Mouse (Mus musculus): ENCODE measurements around the gene Aqp1. TPM values are rescaled to one million over a fixed set of nuclear protein-coding genes. Genes with fewer than 3 reads are reported as not detected.

Gene Aqp1
- total and polyA plus RNA-seq, 3 experiments: 57.2 to 95.3 TPM; not detected in 1

GRCm38 (mm10) chr6:55331315-55331714 lies 4.9 kb upstream of the Aqp1 start:
- no peak for DNase-seq (ENCODE audit: low read depth, low spot score)

GRCm38 (mm10) chr6:55332100-55332772 lies 4.0 kb upstream of the Aqp1 start:
- no peak overlapping the region for H3K9ac ChIP-seq (ENCODE audit: control insufficient read depth, low read depth, low read length, poor library complexity, severe bottlenecking)
- TF ChIP-seq ZC3H11A (IDR thresholded peaks at IDR 0.05; ENCODE audit: low read depth, low read length) (no peak), NRF1 (IDR thresholded peaks at IDR 0.05; ENCODE audit: insufficient read depth, low read depth, low read length, poor library complexity, severe bottlenecking) (no peak), MEF2A (IDR thresholded peaks at IDR 0.05; ENCODE audit: extremely low read depth, insufficient replicate concordance, low read depth, low read length, poor library complexity, severe bottlenecking) (no peak), MAZ (IDR thresholded peaks at IDR 0.05; ENCODE audit: low read depth, low read length) (no peak), POLR2A (IDR thresholded peaks at IDR 0.05; ENCODE audit: control insufficient read depth in 1 of 2, insufficient read depth in 1 of 2, low read depth in 1 of 2, low read length in 2 of 2, poor library complexity in 1 of 2) (no peak), ZMIZ1 (IDR thresholded peaks at IDR 0.05; ENCODE audit: low read depth, low read length) (no peak), JUND (IDR thresholded peaks at IDR 0.05; ENCODE audit: low read depth, low read length) (no peak), SIN3A (IDR thresholded peaks at IDR 0.05; ENCODE audit: low read length) (no peak), SMC3 (IDR thresholded peaks at IDR 0.05; ENCODE audit: low read depth, low read length) (no peak), TAL1 (IDR thresholded peaks at IDR 0.05; ENCODE audit: low read length) (no peak), NELFE (IDR thresholded peaks at IDR 0.05; ENCODE audit: low read depth, low read length) (no peak), CHD2 (IDR thresholded peaks at IDR 0.05; ENCODE audit: low read length) (no peak), USF2 (IDR thresholded peaks at IDR 0.05; ENCODE audit: borderline replicate concordance in 1 of 2, insufficient read depth in 1 of 2, low read depth in 1 of 2, low read length in 2 of 2) (no peak), MAFK (IDR thresholded peaks at IDR 0.05; ENCODE audit: borderline replicate concordance, low read depth, low read length) (no peak), TBP (IDR thresholded peaks at IDR 0.05; ENCODE audit: low read depth, low read length) (no peak), TCF12 (IDR thresholded peaks at IDR 0.05; ENCODE audit: low read depth, low read length) (no peak), E2F4 (IDR thresholded peaks at IDR 0.05; ENCODE audit: borderline replicate concordance, low read depth, low read length) (no peak), ZKSCAN1 (IDR thresholded peaks at IDR 0.05; ENCODE audit: low read depth, low read length) (no peak), MYC (IDR thresholded peaks at IDR 0.05; ENCODE audit: low read depth, low read length) (no peak), RAD21 (IDR thresholded peaks at IDR 0.05; ENCODE audit: low read depth, low read length) (no peak)
- H3K36me3 ChIP-seq (ENCODE audit: control insufficient read depth in 1 of 2, insufficient read depth in 2 of 2, low read length in 2 of 2): no peaks in the 10 kb centered on the region
- H3K9me3 ChIP-seq (replicated peaks; ENCODE audit: insufficient read depth, low read length): no peaks in the 10 kb centered on the region
- no peak overlapping the region for H3K27ac ChIP-seq (ENCODE audit: control insufficient read depth, low read depth, low read length)
- H3K4me1 ChIP-seq (ENCODE audit: control insufficient read depth in 1 of 2, insufficient read depth in 2 of 2, low read length in 2 of 2): peaks cover 0 to 21% of the 10 kb centered on the region in 2 experiments; a peak in 2 of 4 replicates
- H3K27me3 ChIP-seq (ENCODE audit: control insufficient read depth in 1 of 2, insufficient read depth in 2 of 2, low read length in 2 of 2): no peaks in the 10 kb centered on the region
- no peak for DNase-seq (ENCODE audit: low read depth, low spot score)
- no peak overlapping the region for H3K4me3 ChIP-seq (ENCODE audit: control insufficient read depth in 1 of 2, insufficient read depth in 1 of 2, low read depth in 2 of 2, low read length in 2 of 2)
- no peaks in the 10 kb centered on the region for H3K79me2 ChIP-seq (ENCODE audit: control insufficient read depth, insufficient read depth, low read length, poor library complexity)

More at GRCm38 (mm10) chr6:55331315-55331714, 4.9 kb upstream of the Aqp1 start:
- H3K4me3 ChIP-seq (ENCODE audit: control insufficient read depth in 1 of 2, insufficient read depth in 1 of 2, low read depth in 2 of 2, low read length in 2 of 2): no peak overlapping the region
- no peaks in the 10 kb centered on the region for H3K79me2 ChIP-seq (ENCODE audit: control insufficient read depth, insufficient read depth, low read length, poor library complexity)
- H3K27me3 ChIP-seq (ENCODE audit: control insufficient read depth in 1 of 2, insufficient read depth in 2 of 2, low read length in 2 of 2): no peaks in the 10 kb centered on the region
- TF ChIP-seq UBTF (IDR thresholded peaks at IDR 0.05; ENCODE audit: borderline replicate concordance, insufficient read depth, low read depth, low read length): no peak
- no peak for TF ChIP-seq RCOR1 (IDR thresholded peaks at IDR 0.05; ENCODE audit: low read depth, low read length)
- no peaks in the 10 kb centered on the region; a peak in 1 of 4 replicates for H3K36me3 ChIP-seq (ENCODE audit: control insufficient read depth in 1 of 2, insufficient read depth in 2 of 2, low read length in 2 of 2)
- H3K4me1 ChIP-seq (ENCODE audit: control insufficient read depth in 1 of 2, insufficient read depth in 2 of 2, low read length in 2 of 2): peaks cover 0 to 26% of the 10 kb centered on the region in 2 experiments; a peak in 2 of 4 replicates
- no peak overlapping the region for H3K27ac ChIP-seq (ENCODE audit: control insufficient read depth, low read depth, low read length)
- H3K9ac ChIP-seq (ENCODE audit: control insufficient read depth, low read depth, low read length, poor library complexity, severe bottlenecking): no peak overlapping the region
- no peaks in the 10 kb centered on the region for H3K9me3 ChIP-seq (replicated peaks; ENCODE audit: insufficient read depth, low read length)

Measured in MEL (cell line).